Mouse (Mus musculus): ENCODE measurements around the gene Supt6.

The Supt6 gene

DNA sequence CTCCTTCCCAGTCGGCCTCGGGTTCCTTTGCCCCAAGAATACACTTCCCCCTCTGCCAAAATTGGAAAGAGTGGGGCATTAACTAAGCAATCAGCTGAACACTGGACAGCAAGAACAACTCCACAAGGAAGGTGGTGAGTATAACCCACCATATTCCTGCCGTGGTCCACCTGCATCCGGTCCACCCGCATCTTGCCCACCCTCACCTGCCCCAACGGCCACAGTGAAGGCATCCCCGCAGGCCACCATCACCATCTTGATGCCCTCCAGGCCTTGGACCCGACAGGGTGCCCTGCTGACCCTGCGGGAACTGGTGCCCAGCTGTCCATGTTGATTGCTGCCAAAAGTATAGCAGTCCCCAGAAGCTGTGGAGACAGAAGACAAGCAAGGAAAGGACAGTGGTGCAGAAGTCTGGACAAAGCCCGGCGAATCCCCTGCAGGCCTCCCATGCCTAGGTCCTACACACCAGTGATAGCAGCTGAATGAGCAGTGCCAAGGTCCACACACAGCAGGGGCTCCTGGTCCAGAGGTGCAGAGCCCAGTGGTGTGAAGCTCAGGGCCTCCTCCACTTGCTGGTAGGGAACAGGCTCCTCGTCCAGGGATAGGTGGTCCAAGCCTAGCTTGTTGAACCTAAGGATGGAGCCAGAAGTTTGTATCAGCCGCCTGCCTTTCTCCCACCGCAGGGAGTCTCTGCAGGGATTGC lies 78.4 kb downstream of the Supt6 start:
- in situ Hi-C loops (cut with MboI, MseI): no loop called here

DNA sequence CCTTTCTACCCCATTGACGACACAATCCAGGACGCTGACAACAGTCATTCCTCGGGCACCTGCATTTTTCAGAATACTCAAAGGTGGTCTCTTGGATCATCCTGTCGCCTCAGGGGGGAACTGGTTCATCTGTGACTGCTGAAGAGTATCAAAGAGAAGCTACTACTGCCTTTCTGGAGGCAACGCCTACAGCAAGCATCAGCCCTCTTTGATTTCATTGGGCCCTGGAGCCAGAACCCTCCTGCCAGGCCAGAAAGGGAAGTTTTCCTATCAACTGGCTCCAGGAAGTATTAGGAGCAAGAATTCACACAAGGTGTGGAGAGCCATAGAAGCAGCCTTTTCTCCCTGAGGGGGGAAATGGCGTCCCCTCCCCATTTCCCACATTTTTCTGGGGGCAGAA lies 79.1 kb downstream of the Supt6 start:
- in situ Hi-C loops (cut with MboI, MseI): no loop called here

DNA sequence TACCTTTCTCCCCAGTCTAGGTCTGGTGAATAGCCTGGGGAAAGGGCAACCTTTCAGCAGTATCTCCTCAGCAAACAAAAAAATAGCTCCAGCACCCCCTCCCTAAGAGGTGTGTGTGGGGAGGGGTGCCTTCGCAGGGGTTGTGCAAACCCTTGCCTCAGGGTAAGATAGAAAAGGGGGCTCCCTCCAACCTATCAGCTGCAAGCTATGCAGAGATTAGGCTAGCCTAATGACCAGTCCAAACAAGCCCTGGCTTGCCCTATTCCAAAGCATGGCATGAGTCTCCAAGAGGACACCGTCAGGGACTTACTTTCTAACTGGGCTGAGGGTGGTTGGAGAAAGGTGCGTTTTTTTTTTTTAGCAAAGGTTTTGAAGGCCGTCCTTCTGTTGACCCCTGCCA lies 79.6 kb downstream of the Supt6 start:
- in situ Hi-C loops (cut with MboI, MseI): no loop called here

- in situ Hi-C loops (cut with MboI, MseI): no loop called here
Observed at GRCm38 (mm10) chr11:78165761-78166109, 80.1 kb downstream of the Supt6 start.

DNA sequence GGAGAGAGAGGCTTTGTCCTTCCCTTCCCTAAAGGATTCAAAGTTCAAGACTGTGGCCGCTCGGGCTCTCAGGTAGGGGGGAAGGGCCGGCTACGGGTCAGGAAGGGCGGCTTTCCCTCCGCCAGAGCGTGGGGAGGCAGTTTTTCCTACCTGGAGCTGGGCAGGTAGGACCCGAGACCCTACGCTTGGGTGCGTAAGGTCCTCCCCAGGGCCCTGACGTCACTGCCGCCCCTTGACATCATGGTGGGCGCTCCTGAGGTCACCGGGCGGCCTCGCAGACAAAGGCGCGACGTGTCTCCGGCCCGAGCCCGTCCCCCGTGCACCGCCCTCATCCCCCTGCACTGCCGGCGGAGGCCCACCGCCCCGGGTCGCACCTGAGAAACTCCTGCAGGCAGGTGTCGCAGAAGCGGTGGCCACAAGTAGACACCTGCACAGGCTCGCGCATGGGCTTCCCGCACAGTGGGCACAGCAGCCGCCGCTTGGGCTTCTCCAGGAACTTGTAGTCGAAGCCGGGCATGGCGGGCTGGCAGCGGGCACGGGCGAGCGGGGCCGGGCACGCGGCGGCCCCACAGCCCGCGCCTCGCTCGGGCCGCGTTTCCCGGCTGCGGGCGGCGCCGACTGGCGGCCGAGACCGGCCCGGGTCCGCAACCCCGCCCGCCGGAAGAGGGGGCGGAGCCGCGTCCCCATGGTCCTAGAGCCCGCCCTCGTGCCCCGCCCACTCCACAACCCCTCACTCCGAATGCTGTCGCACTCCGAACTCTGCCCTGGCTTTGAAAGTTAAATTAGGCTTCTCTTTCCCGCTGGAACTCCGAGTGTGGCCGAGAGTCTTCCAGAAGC lies 80.6 kb downstream of the Supt6 start, which contains the start of gene Traf4:
Traf4 (minus strand) TSS at position 666 of the 837 bp plus-strand sequence.
- in situ Hi-C loops (cut with MboI, MseI): no loop called here

DNA sequence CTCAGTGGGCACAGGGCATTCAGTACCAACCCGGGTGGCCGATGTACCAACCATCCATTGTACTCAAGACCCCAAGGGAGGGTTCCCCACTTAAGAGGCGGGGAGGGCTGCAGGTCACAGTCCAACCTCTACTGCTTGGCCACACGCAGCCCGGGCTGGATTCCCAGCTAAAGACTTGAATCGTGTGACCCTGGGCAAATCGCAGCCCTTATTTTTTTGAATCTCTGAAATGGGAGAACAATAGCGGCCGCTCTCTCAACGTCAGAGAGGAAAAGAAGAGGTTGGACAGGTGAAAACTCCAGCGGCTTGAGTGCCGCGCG lies 81.2 kb downstream of the Supt6 start:
- in situ Hi-C loops (cut with MboI, MseI): no loop called here

- in situ Hi-C loops (cut with MboI, MseI): no loop called here
Observed at GRCm38 (mm10) chr11:78163681-78164603, 81.8 kb downstream of the Supt6 start.

DNA sequence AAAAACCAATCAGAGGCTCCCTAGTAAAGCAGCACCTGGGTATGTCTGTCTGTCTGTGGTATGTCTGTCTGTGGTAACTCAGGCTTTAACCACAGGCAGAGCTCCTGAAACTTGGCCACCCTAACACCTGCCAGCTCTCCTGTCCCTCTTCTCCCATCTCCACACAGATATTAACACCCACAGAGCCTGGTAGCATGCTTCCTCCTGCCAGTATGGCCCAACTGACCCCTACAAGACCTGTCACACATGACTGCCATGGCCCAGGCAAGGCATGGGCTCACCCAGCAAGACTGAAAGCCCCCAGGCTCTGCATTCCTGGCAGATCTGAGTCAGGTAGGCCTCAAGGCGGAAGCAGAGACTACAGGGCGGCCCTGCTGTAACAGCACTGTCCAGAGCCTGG lies 82.7 kb downstream of the Supt6 start:
- in situ Hi-C loops (cut with MboI, MseI): no loop called here

GRCm38 (mm10) chr11:78162504-78162903 lies 83.3 kb downstream of the Supt6 start:
- in situ Hi-C loops (cut with MboI, MseI): no loop called here

DNA sequence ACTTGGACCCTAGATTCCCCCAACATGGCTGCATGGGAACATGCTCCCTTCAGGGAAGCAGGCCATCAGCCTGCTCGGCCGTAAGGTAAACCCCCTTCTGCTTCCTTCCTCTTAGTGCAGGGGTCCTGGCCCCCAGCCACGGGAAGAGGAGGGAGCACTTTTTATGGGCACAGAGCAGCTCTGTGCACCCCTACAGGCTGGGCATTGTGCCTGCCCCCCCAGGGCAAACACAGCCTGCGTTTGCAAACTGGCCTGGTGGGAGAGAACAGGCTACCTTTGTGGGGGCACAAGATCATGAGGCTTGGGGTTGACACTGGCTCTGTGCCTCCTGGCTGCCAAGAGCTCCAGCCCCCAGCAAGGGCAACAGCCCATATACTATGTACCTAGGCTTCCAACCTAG lies 83.8 kb downstream of the Supt6 start:
- in situ Hi-C loops (cut with MboI, MseI): no loop called here

- in situ Hi-C loops (cut with MboI, MseI): no loop called here
Observed at GRCm38 (mm10) chr11:78161169-78161568, 84.6 kb downstream of the Supt6 start.

DNA sequence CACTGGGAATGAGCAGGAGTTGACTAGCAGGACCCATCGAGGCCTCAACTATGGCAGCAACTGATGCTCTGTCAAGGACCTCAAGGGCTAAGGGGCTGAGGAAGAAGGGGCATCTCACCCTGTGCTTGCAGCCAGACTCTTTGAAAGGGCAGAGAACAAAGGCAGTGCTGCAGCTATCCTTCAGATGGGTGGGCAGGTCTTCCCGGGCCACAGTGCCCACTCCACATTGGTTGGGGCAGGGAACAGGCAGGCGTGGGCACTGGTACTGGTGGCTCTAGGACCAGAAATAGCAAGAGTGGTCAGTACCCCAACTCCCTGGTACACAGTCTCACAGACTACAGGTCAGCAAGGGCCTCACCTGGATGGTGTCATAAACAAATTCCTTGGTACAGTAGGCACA lies 85.1 kb downstream of the Supt6 start:
- in situ Hi-C loops (cut with MboI, MseI): no loop called here

DNA sequence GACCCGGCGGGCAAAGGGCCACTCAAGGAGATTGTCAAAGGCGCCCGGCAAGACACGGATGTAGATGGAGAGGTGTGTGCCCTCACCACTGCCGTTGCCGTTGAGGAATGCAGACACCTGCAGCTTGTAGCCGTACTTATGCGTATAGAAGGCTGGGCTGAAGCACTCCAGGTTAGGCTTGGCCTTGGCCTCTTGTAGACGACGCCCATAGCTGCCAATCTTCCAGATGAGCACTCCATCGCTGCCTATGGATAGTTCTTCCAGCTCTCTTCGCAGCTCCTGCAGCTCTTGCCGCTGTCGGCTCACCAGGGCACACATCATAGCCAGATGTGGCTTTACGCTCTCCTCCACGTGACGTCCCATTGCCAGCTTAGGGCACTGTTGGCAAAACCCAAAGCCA lies 85.6 kb downstream of the Supt6 start:
- in situ Hi-C loops (cut with MboI, MseI): no loop called here

GRCm38 (mm10) chr11:78159557-78159956 lies 86.2 kb downstream of the Supt6 start:
- in situ Hi-C loops (cut with MboI, MseI): no loop called here

DNA sequence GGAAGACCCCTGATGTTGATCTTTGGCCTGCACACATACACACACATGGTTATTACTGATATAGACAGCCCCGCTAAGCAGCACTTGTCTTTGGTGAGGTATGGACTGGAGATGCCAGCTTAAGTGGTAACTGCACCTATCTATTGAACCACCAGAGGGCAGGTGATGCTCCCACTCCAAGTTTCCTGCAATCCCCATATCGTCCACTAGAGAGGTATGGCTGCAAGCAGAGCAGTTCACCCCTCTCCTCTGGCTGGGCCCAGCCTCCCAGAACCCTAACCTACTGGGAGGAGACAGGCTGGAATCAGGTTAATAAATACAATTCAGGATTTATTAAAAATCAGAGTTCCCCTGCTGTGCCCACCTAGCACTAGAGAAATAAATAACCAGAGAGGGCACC lies 86.7 kb downstream of the Supt6 start:
- in situ Hi-C loops (cut with MboI, MseI): no loop called here
